Mouse (Mus musculus): Measurements from ENCODE around the gene Atp8a1.

The Atp8a1 gene

GRCm38 (mm10) chr5:67633138-67633782 is 214.0 kb downstream of the Atp8a1 start:
- DNase-seq (ENCODE audit: low spot score in 2 of 2), result no peak

- DNase-seq (ENCODE audit: low spot score in 2 of 2), result no peak
Observed at GRCm38 (mm10) chr5:67631261-67631660, 216.0 kb downstream of the Atp8a1 start.

GRCm38 (mm10) chr5:67629861-67630260 is 217.4 kb downstream of the Atp8a1 start:
- DNase-seq (ENCODE audit: low spot score in 2 of 2), result no peak

GRCm38 (mm10) chr5:67629440-67629839 is 217.8 kb downstream of the Atp8a1 start:
- DNase-seq (ENCODE audit: low spot score in 2 of 2), result no peak

- DNase-seq (ENCODE audit: low spot score in 2 of 2), result no peak
Observed at GRCm38 (mm10) chr5:67628180-67628940, 218.9 kb downstream of the Atp8a1 start.

- DNase-seq (ENCODE audit: low spot score in 2 of 2), result no peak
Observed at GRCm38 (mm10) chr5:67621230-67621629, 226.0 kb downstream of the Atp8a1 start.

GRCm38 (mm10) chr5:67609520-67609837 is 237.8 kb downstream of the Atp8a1 start:
- no peak for DNase-seq (ENCODE audit: low spot score in 2 of 2)

GRCm38 (mm10) chr5:67608674-67609519 is 238.3 kb downstream of the Atp8a1 start:
- DNase-seq (ENCODE audit: low spot score in 2 of 2), result no peak

GRCm38 (mm10) chr5:67607804-67608673 is 239.2 kb downstream of the Atp8a1 start, which contains the start of gene Shisa3:
Gene Shisa3 (plus strand): TSS chr5:67607882.
- DNase-seq (ENCODE audit: low spot score in 2 of 2), result no peak

GRCm38 (mm10) chr5:67606916-67607803 is 240.1 kb downstream of the Atp8a1 start:
- no peak for DNase-seq (ENCODE audit: low spot score in 2 of 2)

GRCm38 (mm10) chr5:67605951-67606350 is 241.3 kb downstream of the Atp8a1 start:
- no peak for DNase-seq (ENCODE audit: low spot score in 2 of 2)

GRCm38 (mm10) chr5:67599935-67600334 is 247.3 kb downstream of the Atp8a1 start:
- DNase-seq (ENCODE audit: low spot score in 2 of 2), result no peak

- no peak for DNase-seq (ENCODE audit: low spot score in 2 of 2)
Observed at GRCm38 (mm10) chr5:67595629-67596028, 251.6 kb downstream of the Atp8a1 start.

GRCm38 (mm10) chr5:67595070-67595469 is 252.2 kb downstream of the Atp8a1 start:
- no peak for DNase-seq (ENCODE audit: low spot score in 2 of 2)

- DNase-seq (ENCODE audit: low spot score in 2 of 2), result no peak
Observed at GRCm38 (mm10) chr5:67579725-67580633, 267.3 kb downstream of the Atp8a1 start.

GRCm38 (mm10) chr5:67575705-67576104 is 271.5 kb downstream of the Atp8a1 start:
- no peak for DNase-seq (ENCODE audit: low spot score in 2 of 2)

- DNase-seq (ENCODE audit: low spot score in 2 of 2), result no peak
Observed at GRCm38 (mm10) chr5:67574039-67574438, 273.2 kb downstream of the Atp8a1 start.

GRCm38 (mm10) chr5:67572552-67573155 is 274.6 kb downstream of the Atp8a1 start:
- no peak for DNase-seq (ENCODE audit: low spot score in 2 of 2)

Data from frontal cortex, postnatal 25 days (tissue).